Mouse (Mus musculus) T-cell, adult 2 months (primary cell): Measurements from ENCODE around the gene Camk1d.

Source experiments
- DNase-seq: peaks from one replicate; pipeline ENCODE4 v3.0.0; 2022; ENCODE audit warnings: low spot score

Camk1d gene

DNA sequence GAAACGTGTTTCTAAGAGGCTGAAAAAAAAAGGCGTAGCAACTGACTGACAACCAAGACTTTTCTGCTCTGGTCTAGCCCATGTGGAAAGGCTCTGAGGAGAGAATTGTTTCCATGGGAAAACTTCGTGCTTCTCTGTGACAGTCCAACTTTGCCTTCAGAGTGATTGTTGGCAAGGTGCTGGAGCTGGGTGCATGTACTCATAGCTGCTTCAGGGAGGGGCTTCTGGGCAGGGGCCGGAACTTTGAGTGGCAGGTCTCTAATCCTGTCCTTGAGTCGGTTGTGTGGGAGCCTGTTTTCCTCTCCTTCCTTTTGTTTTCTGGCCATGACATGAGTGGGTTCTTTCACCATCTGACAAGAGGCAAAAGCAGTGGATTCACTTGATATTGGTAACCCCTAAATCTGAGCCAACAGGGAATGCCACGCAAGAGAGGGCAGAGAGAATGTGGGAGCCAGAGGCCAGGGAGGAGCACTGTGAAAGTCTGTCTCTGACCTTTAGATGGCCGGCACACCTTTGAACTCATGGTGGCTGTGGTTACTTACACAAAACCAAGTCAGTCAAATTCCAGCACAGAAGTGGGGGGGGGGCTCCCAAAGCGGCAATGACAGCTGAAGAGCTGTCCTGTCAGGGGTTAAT is 392.5 kb downstream of the Camk1d start:
- DNase-seq: no peak

DNA sequence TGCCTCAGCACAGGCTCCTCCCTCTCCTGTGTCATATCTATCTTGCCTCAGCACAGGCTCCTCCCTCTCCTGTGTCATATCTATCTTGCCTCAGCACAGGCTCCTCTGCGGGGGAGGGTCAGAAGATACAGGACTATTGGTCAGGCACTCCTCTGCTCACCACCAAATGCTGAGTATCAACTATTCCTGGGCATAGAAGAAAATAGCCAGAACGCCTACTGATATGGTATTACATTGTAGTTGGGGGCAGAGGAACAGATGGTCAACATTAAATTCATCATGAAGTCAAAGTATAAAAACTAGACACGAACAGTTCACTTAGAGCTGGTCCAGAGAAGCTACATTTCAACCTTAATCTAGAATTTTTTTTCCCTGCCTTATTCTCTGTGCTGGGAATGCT is 395.2 kb downstream of the Camk1d start:
- no peak for DNase-seq

GRCm38 (mm10) chr2:5316763-5317162 is 397.6 kb downstream of the Camk1d start:
- no peak for DNase-seq

DNA sequence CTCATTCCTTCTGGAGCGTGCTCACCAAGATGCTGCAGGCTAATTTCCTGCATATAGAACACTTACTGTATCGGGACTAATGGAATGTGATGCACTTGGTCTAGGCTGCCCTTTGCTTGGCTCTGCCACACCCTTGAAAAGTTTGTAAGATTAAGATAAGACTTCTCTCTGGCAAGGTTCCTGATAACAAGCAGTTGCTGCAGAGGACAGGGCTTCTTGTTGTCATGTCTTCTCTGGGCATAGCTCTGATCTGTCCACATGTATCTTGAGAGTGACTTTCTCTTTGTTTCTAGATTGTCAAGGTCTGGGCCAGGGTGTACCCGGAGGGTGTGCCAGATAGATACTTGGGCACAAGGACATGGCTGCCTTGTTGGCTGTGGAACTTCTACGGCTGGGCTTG is 398.1 kb downstream of the Camk1d start:
- no peak for DNase-seq

- DNase-seq: no peak
These were observed 399.0 kb downstream of the Camk1d start for GRCm38 (mm10) chr2:5315291-5315828.

GRCm38 (mm10) chr2:5314530-5315166 is 399.7 kb downstream of the Camk1d start:
- no peak for DNase-seq

GRCm38 (mm10) chr2:5305156-5305555 is 409.2 kb downstream of the Camk1d start:
- DNase-seq: no peak

- DNase-seq: no peak
These were observed 409.9 kb downstream of the Camk1d start for GRCm38 (mm10) chr2:5304451-5304850.

DNA sequence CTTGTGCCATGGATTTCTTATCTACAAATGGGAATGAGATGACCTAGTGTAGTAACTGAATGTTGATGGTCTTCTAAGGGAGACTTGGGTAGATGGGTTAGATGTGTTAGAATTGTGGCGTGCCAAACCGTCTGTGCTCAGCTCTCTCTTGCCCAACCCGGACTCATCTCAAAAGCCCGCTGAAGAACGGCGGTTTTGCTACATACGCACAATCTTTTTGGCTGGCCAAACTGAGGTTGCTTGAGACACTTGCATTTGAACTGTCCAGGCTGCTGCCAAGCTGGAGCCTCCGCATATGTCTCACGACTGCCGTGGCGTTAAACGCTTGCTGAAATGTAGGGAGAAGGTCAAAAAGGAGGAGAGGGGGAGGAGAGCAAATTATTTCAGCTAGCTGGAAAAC is 413.0 kb downstream of the Camk1d start:
- no peak for DNase-seq

GRCm38 (mm10) chr2:5298071-5298470 is 416.2 kb downstream of the Camk1d start:
- no peak for DNase-seq

DNA sequence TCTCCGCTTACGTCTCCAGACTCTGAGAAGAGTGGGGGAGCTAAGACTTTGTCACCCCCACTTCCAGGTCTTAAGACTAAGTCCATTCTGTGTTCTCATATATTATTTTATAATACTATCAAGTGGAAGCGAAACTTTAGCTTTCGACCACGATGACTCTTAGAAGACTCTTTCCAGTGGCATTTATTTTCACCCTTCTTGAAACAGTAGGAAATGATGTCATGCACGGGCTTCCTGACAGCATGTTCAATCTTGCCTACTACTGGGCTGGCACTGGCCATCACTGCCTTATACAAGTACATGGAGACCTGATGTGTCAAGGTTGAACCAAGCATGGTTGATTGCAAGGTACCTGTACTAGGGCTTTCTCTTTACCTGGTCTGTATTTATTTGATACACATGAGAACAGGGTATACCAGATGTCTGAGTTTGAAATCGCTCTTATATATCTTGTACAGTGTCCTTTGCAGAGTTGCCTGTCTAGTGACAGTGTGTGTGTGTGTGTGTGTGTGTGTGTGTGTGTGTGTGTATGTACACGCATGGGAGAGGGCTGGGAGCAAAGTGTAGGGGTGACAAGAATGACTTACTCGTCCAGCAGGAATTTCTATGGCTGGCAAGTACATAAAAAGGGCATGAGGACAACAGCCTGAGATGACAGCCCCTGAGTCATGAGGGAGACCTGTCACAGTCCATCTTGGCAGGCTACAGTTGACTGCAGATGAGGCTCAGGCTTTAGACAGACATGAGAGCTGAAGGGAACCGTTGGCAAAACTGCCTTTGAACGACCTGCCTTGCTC is 417.4 kb downstream of the Camk1d start:
- no peak for DNase-seq

DNA sequence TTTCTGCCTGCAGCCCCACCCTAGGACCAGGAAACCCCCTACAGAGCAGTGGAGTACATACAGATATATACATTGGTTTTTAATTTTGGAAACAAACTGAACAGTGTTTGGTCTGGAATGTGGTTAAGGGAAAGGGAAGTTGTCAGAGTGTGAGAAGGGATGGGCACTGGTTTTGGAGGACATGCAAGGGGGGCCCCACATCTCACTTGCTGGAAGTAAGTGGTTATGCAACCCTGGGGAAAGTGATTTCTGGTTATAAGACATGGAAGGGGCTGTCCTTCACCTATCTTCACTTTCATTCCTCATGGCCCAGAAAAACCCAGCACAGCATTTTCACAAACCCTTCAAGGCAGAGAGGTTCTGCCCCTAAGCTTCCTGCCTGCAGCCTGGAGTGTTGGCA is 419.2 kb downstream of the Camk1d start:
- DNase-seq: no peak

GRCm38 (mm10) chr2:5294451-5294850 is 419.9 kb downstream of the Camk1d start:
- no peak for DNase-seq

GRCm38 (mm10) chr2:5288593-5288992 is 425.7 kb downstream of the Camk1d start:
- DNase-seq: no peak

DNA sequence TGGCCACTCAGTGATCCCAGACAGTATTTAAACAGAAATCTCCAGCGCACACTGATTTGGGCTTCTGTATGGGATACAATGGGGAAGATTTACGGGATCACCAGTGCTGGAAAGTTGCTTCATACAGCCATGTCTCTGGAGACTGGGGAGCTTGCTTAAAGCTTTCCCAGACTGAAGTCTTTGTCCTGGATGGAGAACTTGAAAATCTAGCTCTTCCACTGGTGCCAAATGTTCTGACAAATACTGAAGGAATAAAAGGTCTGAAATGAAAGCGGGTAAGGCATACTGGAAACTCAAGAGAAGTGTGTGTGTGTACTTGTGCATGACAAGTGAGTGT is 427.3 kb downstream of the Camk1d start:
- no peak for DNase-seq

DNA sequence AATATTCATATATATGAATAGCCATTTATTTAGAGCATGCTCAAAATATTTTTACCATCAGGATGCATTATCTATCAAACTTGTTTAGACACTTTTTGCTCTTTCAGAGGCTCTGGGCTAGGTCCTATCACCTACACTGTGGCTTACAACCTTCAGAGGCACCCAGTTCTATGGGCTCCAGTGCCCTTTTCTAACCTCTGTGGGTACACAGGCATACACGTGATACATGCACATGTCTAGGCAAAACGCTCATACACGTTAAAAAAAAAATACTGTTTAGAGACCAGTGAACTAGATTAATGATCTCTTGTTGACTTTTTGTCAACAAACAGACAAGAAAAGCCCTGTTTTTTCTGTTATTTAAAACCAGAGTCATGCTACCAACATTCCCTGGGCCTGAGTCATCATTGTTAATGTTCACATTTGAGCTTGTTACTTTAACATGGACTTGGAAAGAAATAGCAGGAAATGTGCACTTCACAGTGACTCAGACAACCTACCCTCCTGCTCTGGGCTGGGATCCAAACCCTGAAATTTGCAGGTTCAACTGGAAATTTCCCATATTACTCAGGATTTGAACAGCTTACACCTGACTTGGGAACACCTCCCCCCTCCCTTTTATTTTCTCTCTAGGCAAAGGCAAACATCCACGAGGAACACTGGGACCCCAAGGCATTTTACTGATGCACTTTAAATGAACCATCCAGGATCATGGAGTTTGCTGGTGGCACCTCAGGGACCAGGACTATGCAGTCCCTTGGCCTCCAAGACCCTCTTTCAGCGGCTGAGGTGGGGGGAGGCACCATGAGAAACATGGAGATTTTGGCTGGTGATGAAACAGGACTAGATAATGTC is 427.9 kb downstream of the Camk1d start:
- no peak for DNase-seq

GRCm38 (mm10) chr2:5284351-5284750 is 430.0 kb downstream of the Camk1d start:
- no peak for DNase-seq

- no peak for DNase-seq
These were observed 431.7 kb downstream of the Camk1d start for GRCm38 (mm10) chr2:5282623-5283022.

DNA sequence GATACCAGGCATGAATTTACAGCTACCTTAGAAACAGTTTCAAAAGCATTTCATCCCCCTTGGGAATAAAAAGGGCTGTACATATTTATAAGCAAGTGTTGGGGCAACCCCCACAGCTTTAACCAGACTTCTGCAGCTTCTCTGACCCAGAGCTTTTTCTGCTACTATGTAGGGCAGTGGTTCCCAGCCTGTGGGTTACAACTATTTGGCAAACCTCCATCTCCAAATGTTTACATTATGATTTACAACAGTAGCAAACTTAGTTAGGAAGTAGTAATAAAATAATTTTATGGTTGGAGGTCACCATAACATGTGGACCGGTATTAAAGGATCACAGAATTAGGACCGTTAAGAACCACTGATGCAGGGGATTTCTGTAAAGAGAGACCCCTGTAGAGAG is 446.3 kb downstream of the Camk1d start:
- DNase-seq: no peak

DNA sequence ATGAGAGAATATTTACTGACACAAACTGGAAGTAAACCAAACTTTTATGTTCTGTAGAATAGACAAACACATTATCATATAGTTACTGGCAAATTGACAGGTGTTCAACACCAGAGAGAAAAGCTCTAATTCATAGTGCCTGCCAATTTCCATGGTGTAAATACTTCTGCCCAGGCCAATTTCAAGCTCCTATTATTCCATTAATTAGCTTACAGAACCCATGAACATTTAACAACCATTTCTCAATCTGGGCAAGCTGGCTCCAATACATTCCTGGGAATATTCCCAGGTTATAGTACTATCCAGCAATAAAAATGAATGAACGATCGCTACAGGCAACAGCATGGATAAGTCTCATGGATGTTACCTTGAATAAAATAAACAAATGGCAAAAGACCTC is 452.0 kb downstream of the Camk1d start:
- no peak for DNase-seq

GRCm38 (mm10) chr2:5258250-5258649 is 456.1 kb downstream of the Camk1d start:
- DNase-seq: no peak

- no peak for DNase-seq
These were observed 464.3 kb downstream of the Camk1d start for GRCm38 (mm10) chr2:5249969-5250368.
